Mouse (Mus musculus): ENCODE measurements around the gene Pomgnt2.

- TF ChIP-seq CTCF (conservative IDR thresholded peaks at IDR 0.05; ENCODE audit: low read length), result no peak
- TF ChIP-seq POU5F1 (IDR thresholded peaks at IDR 0.05; ENCODE audit: borderline replicate concordance, low read length), result no peak
Measured at GRCm38 (mm10) chr9:121952596-121952995, 44.3 kb downstream of the Pomgnt2 start.
